Mouse (Mus musculus): ENCODE measurements around the gene Ruvbl2.

Ruvbl2 gene

DNA sequence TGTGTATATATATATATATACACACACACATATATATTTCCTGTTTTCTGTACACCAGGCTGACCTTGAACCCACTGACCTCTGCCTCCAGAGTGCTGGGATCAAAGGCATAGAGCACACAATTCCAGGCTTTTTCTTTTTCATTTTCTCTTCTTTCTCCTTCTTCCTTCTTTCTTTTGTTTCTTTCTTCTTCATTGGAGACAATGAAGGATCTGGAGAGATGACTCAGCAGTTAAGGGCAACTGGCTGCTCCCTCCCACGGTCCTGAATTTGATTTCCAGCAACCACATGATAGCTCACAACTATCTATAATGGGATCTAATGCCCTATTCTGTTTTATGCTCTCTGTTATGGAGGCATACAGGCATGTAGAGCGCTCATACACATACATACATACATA lies 41.1 kb downstream of the Ruvbl2 start:
- TF ChIP-seq GATA4 (IDR thresholded peaks at IDR 0.05; ENCODE audit: insufficient replicate concordance, low read length): no peak

- TF ChIP-seq GATA4 (IDR thresholded peaks at IDR 0.05; ENCODE audit: insufficient replicate concordance, low read length): no peak
These were observed 42.1 kb downstream of the Ruvbl2 start, which contains the start of gene Snrnp70 for GRCm38 (mm10) chr7:45395578-45396336. Gene Snrnp70, minus strand, starts transcription at chr7:45395742.

DNA sequence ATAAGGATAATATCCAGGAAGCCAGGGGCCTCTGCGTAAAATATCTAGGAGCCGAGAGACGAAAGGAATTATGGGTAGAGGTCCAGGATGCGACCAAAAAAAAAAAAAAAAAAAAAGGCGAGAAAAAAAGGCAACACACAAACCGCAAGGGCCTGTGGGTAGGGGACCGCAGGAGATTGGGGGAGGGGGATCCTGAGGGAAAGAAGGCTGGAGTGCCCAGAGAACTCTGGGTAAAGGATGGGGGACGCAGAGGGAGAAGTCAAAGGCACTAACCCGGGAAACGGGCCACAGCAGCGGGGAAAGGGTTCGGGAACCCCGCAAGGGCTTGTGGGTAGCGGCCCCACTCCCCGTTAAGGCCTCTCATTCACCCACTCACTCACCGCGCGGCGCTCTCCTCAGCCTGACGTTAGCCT lies 42.8 kb downstream of the Ruvbl2 start:
- TF ChIP-seq GATA4 (IDR thresholded peaks at IDR 0.05; ENCODE audit: insufficient replicate concordance, low read length): no peak

DNA sequence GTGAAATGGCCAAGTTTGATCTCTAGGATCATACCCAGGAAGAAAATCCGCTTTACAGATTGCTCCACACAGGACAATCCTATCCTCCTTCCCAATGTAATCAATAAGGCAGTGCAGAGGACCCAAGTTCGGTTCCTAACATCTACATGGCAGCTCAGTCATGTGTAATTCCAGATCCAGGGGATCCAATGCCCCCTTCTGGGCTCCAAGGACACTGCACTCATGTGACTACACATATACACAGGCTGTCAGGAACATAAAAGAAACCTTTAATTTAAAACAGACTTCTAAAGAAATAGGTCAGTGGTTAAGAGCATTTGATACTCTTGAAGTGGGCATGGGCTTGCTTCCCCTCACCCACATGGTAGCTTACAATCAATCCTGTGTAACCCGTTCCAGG lies 51.8 kb downstream of the Ruvbl2 start:
- no peak for TF ChIP-seq GATA4 (IDR thresholded peaks at IDR 0.05; ENCODE audit: insufficient replicate concordance, low read length)

DNA sequence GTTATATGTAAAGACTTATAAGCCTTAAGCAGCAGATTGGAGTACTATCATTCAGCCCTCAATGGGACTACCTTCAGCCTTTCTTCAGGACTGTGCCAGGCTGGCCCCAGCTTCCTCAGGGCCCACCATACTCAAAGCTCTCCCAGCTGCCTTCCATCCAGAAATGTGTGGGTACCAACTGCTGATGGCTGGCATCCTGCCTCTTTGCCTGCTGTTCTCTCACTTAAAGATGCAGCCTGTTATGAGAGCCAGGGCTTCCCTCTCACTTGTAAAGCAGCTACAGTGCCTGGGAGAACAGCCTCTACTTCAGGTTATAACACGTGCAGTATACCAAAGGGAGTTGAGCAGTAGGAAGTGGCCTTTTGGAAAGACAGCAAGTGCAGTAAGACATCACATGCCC lies 61.8 kb downstream of the Ruvbl2 start:
- no peak for TF ChIP-seq GATA4 (IDR thresholded peaks at IDR 0.05; ENCODE audit: insufficient replicate concordance, low read length)

- TF ChIP-seq GATA4 (IDR thresholded peaks at IDR 0.05; ENCODE audit: insufficient replicate concordance, low read length): no peak
These were observed 63.3 kb downstream of the Ruvbl2 start for GRCm38 (mm10) chr7:45374620-45375019.

- TF ChIP-seq GATA4 (IDR thresholded peaks at IDR 0.05; ENCODE audit: insufficient replicate concordance, low read length): no peak
These were observed 65.5 kb downstream of the Ruvbl2 start for GRCm38 (mm10) chr7:45372371-45372770.

Measured in liver, adult (tissue).